Mouse (Mus musculus) C2C12 (cell line): ENCODE measurements around the gene Togaram2.

ENCODE experiments used
- CTCF ChIP-seq: IDR thresholded peaks from one replicate; pipeline ENCODE4 v1.5.1; 2011; ENCODE audit not compliant: control insufficient read depth, insufficient read depth, insufficient read length
- MAX ChIP-seq: IDR thresholded peaks from one replicate; pipeline ENCODE4 v1.6.1; 2011; ENCODE audit warnings: mild to moderate bottlenecking, control low read depth

DNA sequence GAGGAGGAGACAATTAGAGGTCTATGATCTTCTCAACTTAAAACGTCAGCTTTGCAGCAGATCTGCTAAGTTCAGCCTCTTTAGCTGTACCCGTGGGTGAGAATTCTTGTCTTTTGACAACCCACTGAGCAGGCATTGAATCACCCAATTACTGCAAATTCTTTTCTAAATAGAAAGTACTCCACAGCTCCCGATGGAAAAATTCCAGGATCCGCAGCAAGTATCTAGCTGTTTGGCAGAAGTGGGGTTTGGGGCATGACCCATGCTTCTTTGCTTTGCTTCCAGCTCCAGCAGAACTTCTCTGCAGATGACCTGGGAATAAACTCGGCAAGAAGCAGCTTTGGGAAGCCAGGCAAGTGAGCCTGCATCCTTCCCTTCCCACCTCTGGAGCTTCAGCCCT is 69.9 kb downstream of the Togaram2 start:
- no peak for TF ChIP-seq CTCF
- no peak for TF ChIP-seq MAX
